Mouse (Mus musculus) ES-Bruce4 (cell line): ENCODE measurements around the gene Slc19a2.

ENCODE experiments used
- CTCF ChIP-seq: IDR thresholded peaks from one replicate; pipeline ENCODE4 v1.8.1; 2011; ENCODE audit warnings: low read depth, low read length
- POLR2A ChIP-seq: IDR thresholded peaks from one replicate; pipeline ENCODE4 v1.8.1; 2011; ENCODE audit warnings: low read length; ENCODE audit not compliant: insufficient read depth

DNA sequence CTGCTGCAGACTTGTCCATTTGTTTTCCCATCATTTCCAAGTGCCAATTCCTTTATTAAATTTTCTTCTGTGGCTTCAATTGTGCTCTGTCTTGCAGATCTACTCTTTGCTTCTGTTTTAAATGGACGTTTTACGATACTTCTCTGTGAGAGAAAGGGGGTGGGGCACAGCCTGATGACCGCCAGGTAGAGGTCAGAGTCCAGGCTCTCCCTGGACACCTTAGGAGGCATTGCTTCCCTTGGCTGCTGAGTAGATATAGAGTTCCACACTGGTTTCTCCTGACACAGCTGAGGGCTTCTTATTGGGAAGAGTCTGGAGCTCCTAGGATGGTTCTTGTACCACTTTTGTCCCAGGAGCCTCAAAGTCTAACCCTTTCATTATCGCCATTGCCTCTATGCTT is 37.9 kb upstream of the Slc19a2 start:
- TF ChIP-seq POLR2A: no peak
- no peak for TF ChIP-seq CTCF
